Mouse (Mus musculus) heart, adult 2 months (tissue): Measurements from ENCODE around the gene Sgsm3.

Source experiments
- CTCF ChIP-seq: fragments of 200-600 bp; IDR thresholded peaks from 2 replicates; pipeline ENCODE4 v1.8.1; 2022; ENCODE audit warnings: antibody characterized with exemption, mild to moderate bottlenecking, moderate library complexity
- EP300 ChIP-seq: fragments of 200-500 bp; IDR thresholded peaks from 2 replicates; pipeline ENCODE4 v1.6.1; 2011; ENCODE audit warnings: low read depth, low read length, control low read depth; ENCODE audit not compliant: insufficient read depth
- POLR2A ChIP-seq: fragments of 200-500 bp; IDR thresholded peaks from 2 replicates; pipeline ENCODE4 v1.6.1; 2011; ENCODE audit warnings: mild to moderate bottlenecking, low read depth, low read length, control low read depth; ENCODE audit not compliant: insufficient read depth

DNA sequence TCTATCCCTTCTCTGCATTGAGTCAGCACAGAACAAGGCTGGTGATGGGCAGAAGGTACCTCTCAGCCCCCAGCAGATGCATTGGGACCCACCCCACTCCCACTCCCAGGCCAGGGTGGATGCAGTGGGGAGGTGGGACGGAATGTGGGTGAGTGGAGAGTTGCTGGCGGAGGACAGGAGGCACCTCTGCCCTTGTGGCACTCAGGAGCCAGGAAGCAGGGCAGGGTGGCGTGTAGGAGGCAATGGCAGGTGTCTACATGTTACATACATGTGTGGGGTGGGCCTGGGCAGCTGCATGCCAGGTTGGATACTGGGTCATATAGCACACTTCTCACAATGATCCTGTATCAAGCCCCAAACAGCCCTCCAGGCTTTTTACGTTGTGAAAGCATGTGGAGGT is 34.8 kb downstream of the Sgsm3 start:
- TF ChIP-seq CTCF = no peak
- TF ChIP-seq POLR2A = no peak
- no peak for TF ChIP-seq EP300
